Mouse (Mus musculus) MEL (cell line): ENCODE results near the gene Olfr1065. TPM values are rescaled to one million over a fixed set of nuclear protein-coding genes. Genes with fewer than 3 reads are reported as not detected.
"Not testable (repeated sequence)": the region's sequence is repeated elsewhere in the genome, so short reads cannot be mapped to it uniquely, and the experiment has no call there.

Experiments
- DNase-seq: peaks from one replicate; pipeline ENCODE4 v3.0.0; 2011; ENCODE audit warnings: low read depth, low spot score
- H3K27ac ChIP-seq: 2 replicates; pipeline ENCODE4 v1.5.1; 2012; ENCODE audit warnings: low read depth, mild to moderate bottlenecking, control low read depth, low read length, moderate library complexity; ENCODE audit not compliant: control insufficient read depth
- H3K27me3 ChIP-seq, 2 experiments: fragments of 150-350 bp in 1 of 2; sonication (generic) in 1 of 2; 2 replicates each; pipeline ENCODE4 v1.6.1; 2012; ENCODE audit warnings: low read length in 2 of 2, mild to moderate bottlenecking in 2 of 2, improper control_type of control experiment in 1 of 2, moderate library complexity in 1 of 2; ENCODE audit not compliant: insufficient read depth in 2 of 2, control insufficient read depth in 1 of 2
- H3K36me3 ChIP-seq, 2 experiments: 2 replicates each; pipeline ENCODE4 v1.6.1; 2012 to 2014; ENCODE audit warnings: low read length in 2 of 2, improper control_type of control experiment in 1 of 2, inconsistent platforms in 1 of 2, mild to moderate bottlenecking in 1 of 2; ENCODE audit not compliant: insufficient read depth in 2 of 2, control insufficient read depth in 1 of 2
- H3K4me1 ChIP-seq, 2 experiments: fragments of 150-350 bp in 1 of 2; sonication (generic) in 1 of 2; 2 replicates each; pipeline ENCODE4 v1.6.1; 2012; ENCODE audit warnings: low read length in 2 of 2, improper control_type of control experiment in 1 of 2, mild to moderate bottlenecking in 1 of 2; ENCODE audit not compliant: insufficient read depth in 2 of 2, control insufficient read depth in 1 of 2
- H3K4me3 ChIP-seq, 2 experiments: fragments of 150-350 bp in 1 of 2; sonication (generic) in 1 of 2; 2 replicates each; pipeline ENCODE4 v1.5.1; 2012; ENCODE audit warnings: low read depth in 2 of 2, low read length in 2 of 2, mild to moderate bottlenecking in 2 of 2, moderate library complexity in 2 of 2, control low read depth in 1 of 2, improper control_type of control experiment in 1 of 2; ENCODE audit not compliant: control insufficient read depth in 1 of 2, insufficient read depth in 1 of 2
- H3K79me2 ChIP-seq: 2 replicates; pipeline ENCODE4 v1.6.1; 2012; ENCODE audit warnings: mild to moderate bottlenecking, low read length, moderate library complexity; ENCODE audit not compliant: control insufficient read depth, poor library complexity, insufficient read depth
- H3K9ac ChIP-seq: 2 replicates; pipeline ENCODE4 v1.6.1; 2012; ENCODE audit warnings: low read depth, mild to moderate bottlenecking, control low read depth, low read length, moderate library complexity; ENCODE audit not compliant: control insufficient read depth, poor library complexity, severe bottlenecking
- H3K9me3 ChIP-seq: fragments of 150-350 bp; sonication (generic); replicated peaks from 2 replicates; pipeline ENCODE4 v1.6.1; 2012; ENCODE audit warnings: mild to moderate bottlenecking, low read length, improper control_type of control experiment, moderate library complexity; ENCODE audit not compliant: insufficient read depth
- ELF1 ChIP-seq: IDR thresholded peaks from 2 replicates; pipeline ENCODE4 v1.6.1; 2014; ENCODE audit warnings: low read depth, mild to moderate bottlenecking, inconsistent platforms, low read length, improper control_type of control experiment, moderate library complexity
- EP300 ChIP-seq, 2 experiments: IDR thresholded peaks; 2 replicates each; pipeline ENCODE4 v1.6.1; 2011; ENCODE audit warnings: improper control_type of control experiment in 2 of 2, low read length in 2 of 2, low read depth in 1 of 2, mild to moderate bottlenecking in 1 of 2
- GABPA ChIP-seq: IDR thresholded peaks from 2 replicates; pipeline ENCODE4 v1.6.1; 2012; ENCODE audit warnings: low read depth, mild to moderate bottlenecking, inconsistent platforms, low read length, improper control_type of control experiment, moderate library complexity
- HCFC1 ChIP-seq: IDR thresholded peaks from 2 replicates; pipeline ENCODE4 v1.6.1; 2012; ENCODE audit warnings: low read depth, mild to moderate bottlenecking, inconsistent platforms, low read length, improper control_type of control experiment, moderate library complexity
- MAZ ChIP-seq: IDR thresholded peaks from 2 replicates; pipeline ENCODE4 v1.6.1; 2012; ENCODE audit warnings: low read depth, mild to moderate bottlenecking, inconsistent platforms, low read length, improper control_type of control experiment
- MEF2A ChIP-seq: IDR thresholded peaks from 2 replicates; pipeline ENCODE4 v1.6.1; 2014; ENCODE audit warnings: low read depth, mild to moderate bottlenecking, inconsistent platforms, low read length, improper control_type of control experiment; ENCODE audit not compliant: poor library complexity, insufficient replicate concordance, severe bottlenecking; ENCODE audit errors: extremely low read depth
- MYB ChIP-seq: IDR thresholded peaks from 2 replicates; pipeline ENCODE4 v1.6.1; 2011; ENCODE audit warnings: mild to moderate bottlenecking, low read depth, low read length, improper control_type of control experiment
- MYC ChIP-seq: IDR thresholded peaks from 2 replicates; pipeline ENCODE4 v1.6.1; 2011; ENCODE audit warnings: low read depth, mild to moderate bottlenecking, low read length, improper control_type of control experiment, moderate library complexity
- POLR2A ChIP-seq, 2 experiments: IDR thresholded peaks; 2 replicates each; pipeline ENCODE4 v1.6.1; 2011 to 2012; ENCODE audit warnings: low read length in 2 of 2, mild to moderate bottlenecking in 2 of 2, control low read depth in 1 of 2, improper control_type of control experiment in 1 of 2, low read depth in 1 of 2, moderate library complexity in 1 of 2; ENCODE audit not compliant: control insufficient read depth in 1 of 2, insufficient read depth in 1 of 2, poor library complexity in 1 of 2
- SIN3A ChIP-seq: IDR thresholded peaks from 2 replicates; pipeline ENCODE4 v1.6.1; 2012; ENCODE audit warnings: low read length, improper control_type of control experiment, inconsistent platforms
- TBP ChIP-seq: IDR thresholded peaks from 2 replicates; pipeline ENCODE4 v1.8.0; 2011; ENCODE audit warnings: low read depth, low read length, improper control_type of control experiment
- USF1 ChIP-seq: IDR thresholded peaks from 2 replicates; pipeline ENCODE4 v1.6.1; 2014; ENCODE audit warnings: low read depth, mild to moderate bottlenecking, inconsistent platforms, low read length, improper control_type of control experiment, moderate library complexity
- USF2 ChIP-seq, 2 experiments: IDR thresholded peaks; 2 replicates each; pipeline ENCODE4 v1.6.1; 2011 to 2012; ENCODE audit warnings: improper control_type of control experiment in 2 of 2, low read length in 2 of 2, borderline replicate concordance in 1 of 2, inconsistent platforms in 1 of 2, low read depth in 1 of 2, mild to moderate bottlenecking in 1 of 2; ENCODE audit not compliant: insufficient read depth in 1 of 2
- ZMIZ1 ChIP-seq: IDR thresholded peaks from 2 replicates; pipeline ENCODE4 v1.6.1; 2012; ENCODE audit warnings: low read depth, mild to moderate bottlenecking, inconsistent platforms, low read length, improper control_type of control experiment, moderate library complexity
- polyA plus RNA-seq, 2 experiments: library from polyadenylated mRNA; stranded (reverse) in 1 of 2; unstranded in 1 of 2; fragments of >175 nt in 1 of 2; fragments of >200 nt in 1 of 2; gene quantifications; 2 replicates each; pipeline versions ENCODE4 v1.2.1 to v1.2.4; 2012; ENCODE audit warnings: low replicate concordance in 2 of 2, low read depth in 1 of 2; ENCODE audit not compliant: insufficient read length in 2 of 2, insufficient read depth in 1 of 2, missing spikeins in 1 of 2
- total RNA-seq: library from RNA; depleted of rRNA; stranded (reverse); fragments of 300-350 nt; gene quantifications from 2 replicates; pipeline ENCODE4 v1.2.3, GENCODE M21; 2012; rRNA removed

Olfr1065 gene
- not detected in 2 replicates for total RNA-seq
- polyA plus RNA-seq, result not detected

DNA sequence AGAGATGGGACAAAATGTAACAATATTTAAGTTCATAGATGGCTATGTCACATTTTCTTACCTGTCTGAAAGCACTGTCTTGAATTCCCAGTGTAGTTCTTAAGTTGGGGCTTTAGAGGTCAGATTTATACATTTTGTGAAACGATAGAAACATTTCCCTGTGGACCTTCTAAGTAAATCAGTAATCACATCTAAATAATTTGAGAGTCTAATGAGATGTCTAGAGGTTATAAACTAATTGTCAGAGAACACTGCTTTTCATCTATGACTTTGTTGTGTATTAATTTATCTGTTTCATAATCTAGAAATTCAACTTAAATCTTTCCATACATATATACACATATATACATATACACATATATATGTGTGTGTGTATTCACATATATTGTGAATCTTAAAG, at the start of gene Olfr1065:
Olfr1065 (minus strand) TSS at position 101 of the 400 bp plus-strand sequence.
- not testable (repeated sequence) for DNase-seq, H3K79me2 ChIP-seq, H3K27me3 ChIP-seq

DNA sequence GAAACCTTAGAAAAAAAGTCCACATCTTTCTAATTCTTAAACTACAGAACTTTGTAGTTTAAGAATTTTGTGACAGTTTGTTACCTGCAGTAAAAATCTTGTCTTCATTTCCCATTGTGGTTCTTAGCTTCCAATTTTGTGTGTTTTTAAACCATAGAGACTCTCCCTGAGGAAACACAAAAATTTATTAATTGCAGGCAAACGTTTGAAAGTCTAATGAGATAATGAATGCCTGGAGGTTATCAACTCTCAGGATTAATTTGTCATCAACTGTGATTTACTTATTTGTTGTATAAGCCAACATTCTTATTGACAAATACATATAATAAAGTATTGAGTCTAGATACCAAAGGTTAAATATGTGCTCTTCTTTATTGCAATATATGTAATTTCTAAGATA, 36.9 kb upstream of the Olfr1065 start, which contains the start of gene Olfr228:
Olfr228 (minus strand) TSS at position 101 of the 400 bp plus-strand sequence.
- TF ChIP-seq MEF2A (no peak), TBP (no peak)
- Histone ChIP-seq H3K27me3 (no peaks in the 10 kb centered on the region), H3K27ac (no peak within 1 kb of the TSS), H3K9me3 (no peaks in the 10 kb centered on the region), H3K79me2 (no peaks in the 10 kb centered on the region), H3K36me3 (no peaks in the 10 kb centered on the region), H3K9ac (no peak within 1 kb of the TSS), H3K4me1 (no peaks in the 10 kb centered on the region), H3K4me3 (no peak within 1 kb of the TSS)
- DNase-seq, result no peak

More for the DNA sequence above, at the start of gene Olfr1065:
- H3K27ac ChIP-seq, H3K4me1 ChIP-seq, H3K9me3 ChIP-seq, H3K4me3 ChIP-seq, H3K9ac ChIP-seq, H3K36me3 ChIP-seq: not testable (repeated sequence)

DNA sequence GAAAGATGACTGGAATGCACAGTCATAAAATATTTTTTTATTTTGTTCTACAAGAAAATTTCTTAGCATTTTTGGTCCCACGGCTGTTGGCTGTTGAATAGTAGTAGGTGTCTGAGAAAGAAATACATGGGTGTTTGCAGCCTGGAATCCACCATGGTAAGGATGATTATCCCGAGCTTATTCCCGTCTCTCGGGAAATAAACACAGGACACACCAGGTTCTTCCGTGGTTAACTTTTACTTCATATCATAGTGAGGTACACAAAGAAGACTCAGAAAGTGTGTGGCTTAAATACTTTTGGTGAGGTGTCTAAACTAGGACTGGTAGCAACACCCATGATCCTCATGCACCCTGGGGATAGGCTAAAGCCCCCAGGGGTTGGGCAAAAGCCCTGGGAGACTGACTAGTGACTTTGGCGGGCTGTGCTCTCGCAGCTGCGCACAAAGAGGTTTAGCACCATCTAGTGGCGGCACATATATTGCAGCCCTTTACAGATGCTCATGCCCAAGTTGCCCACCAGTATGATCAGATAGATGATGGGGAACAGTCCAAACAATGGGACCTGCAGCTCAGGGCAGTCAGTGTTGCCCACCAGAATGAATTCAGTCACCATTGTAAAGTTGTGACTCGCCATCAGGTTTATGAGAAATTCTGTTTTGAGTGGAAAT, 14.2 kb upstream of the Olfr1065 start:
- no peak overlapping the region for H3K9ac ChIP-seq
- TF ChIP-seq SIN3A (no peak), HCFC1 (no peak), USF2 (IDR thresholded peaks at IDR 0.05; ENCODE audit: borderline replicate concordance in 1 of 2, insufficient read depth in 1 of 2, low read depth in 1 of 2, low read length in 2 of 2) (no peak), TBP (no peak), MAZ (no peak), ELF1 (no peak), USF1 (no peak), MYC (no peak), EP300 (IDR thresholded peaks at IDR 0.05; ENCODE audit: low read depth in 1 of 2, low read length in 2 of 2) (no peak), ZMIZ1 (no peak), GABPA (no peak), MYB (no peak), POLR2A (IDR thresholded peaks at IDR 0.05; ENCODE audit: control insufficient read depth in 1 of 2, insufficient read depth in 1 of 2, low read depth in 1 of 2, low read length in 2 of 2, poor library complexity in 1 of 2) (no peak)
- no peak for DNase-seq
- no peaks in the 10 kb centered on the region for H3K79me2 ChIP-seq
- no peaks in the 10 kb centered on the region for H3K36me3 ChIP-seq
- no peaks in the 10 kb centered on the region for H3K27me3 ChIP-seq
- no peaks in the 10 kb centered on the region for H3K4me1 ChIP-seq
- no peak overlapping the region for H3K4me3 ChIP-seq
- no peak overlapping the region for H3K27ac ChIP-seq
- H3K9me3 ChIP-seq, result no peaks in the 10 kb centered on the region
